In genomic region chr5:128601036-128602019, GRCm38 (mm10) we compare ENCODE assay signal across 10 mouse cellular contexts. TPM values are rescaled to one million over a fixed set of nuclear protein-coding genes. Genes with fewer than 3 reads are reported as not detected.
DNase-seq lines count a peak whose midpoint lies in the region; ATAC-seq and TF ChIP-seq lines count a peak whose summit lies in the region.
"Had no signal": no experiment of that assay in that cellular context is flagged by ENCODE, and none has a peak within 500 bp of the region (broad histone marks: within the 10 kb centered on the region; RNA-seq: fewer than 3 reads in every experiment).

No protein-coding gene starts in this region.

- H3K4me3 ChIP-seq in hindbrain, embryonic 10.5 days, result peak overlapping the region; percentile 81
- peak overlapping the region; percentile 20 to 48; a peak in 3 of 4 replicates for H3K4me3 ChIP-seq in liver, embryonic 14.5 days (ENCODE audit: insufficient read depth in 1 of 2, low read depth in 2 of 2, low read length in 2 of 2)
- H3K4me3 ChIP-seq: erythroblast, embryonic 14.5 days had no signal

- H3K27me3 ChIP-seq in hindbrain, embryonic 10.5 days (ENCODE audit: insufficient read depth, poor library complexity, severe bottlenecking), result peaks cover 55% of the 10 kb centered on the region
- peaks cover 59% of the 10 kb centered on the region for H3K27me3 ChIP-seq in liver, embryonic 14.5 days (ENCODE audit: control insufficient read depth, insufficient read depth, low read length)

- WGBS in hindbrain, embryonic 10.5 days, result under 1% methylated on average over 87 of the region's 87 CpGs
- under 1% methylated on average over 87 of the region's 87 CpGs for WGBS in liver, embryonic 14.5 days (ENCODE audit: insufficient replicate concordance)

- H3K4me1 ChIP-seq in hindbrain, embryonic 10.5 days (replicated peaks), result peaks cover 93% of the 10 kb centered on the region
- no peaks in the 10 kb centered on the region for H3K4me1 ChIP-seq in liver, embryonic 14.5 days (replicated peaks; ENCODE audit: control insufficient read depth in 2 of 2, insufficient read depth in 2 of 2, low read length in 1 of 2)

- ATAC-seq in liver, embryonic 14.5 days (ENCODE audit: insufficient read depth), result no peak
- ATAC-seq in erythroid progenitor cell, adult 5-6 weeks (replicated peaks; ENCODE audit: low FRiP score, poor library complexity, severe bottlenecking), result no peak

- H3K9ac ChIP-seq in liver, embryonic 14.5 days (replicated peaks), result no peak overlapping the region

- peaks cover 22% of the 10 kb centered on the region for H3K36me3 ChIP-seq in hindbrain, embryonic 10.5 days
- H3K36me3 ChIP-seq in liver, embryonic 14.5 days (replicated peaks; ENCODE audit: control insufficient read depth, insufficient read depth, low read depth), result no peaks in the 10 kb centered on the region

- DNase-seq in cerebellum, postnatal 10 days, result peak; percentile 43 to 46
- DNase-seq in cerebellum, adult 18-20 months, result no peak
- peak; percentile 15 for DNase-seq in ovary, postnatal 10 days (ENCODE audit: low spot score)
- no peak for DNase-seq in ovary, adult 18-20 months (ENCODE audit: low spot score)
- DNase-seq in hindbrain, embryonic 10.5 days (ENCODE audit: low spot score), result peak; percentile 55
- DNase-seq in liver, embryonic 14.5 days (ENCODE audit: low read depth in 3 of 3, low spot score in 3 of 3), result no peak
- peak; percentile 24 to 25 for DNase-seq in thymus, postnatal 10 days (ENCODE audit: low spot score in 2 of 2)

- no peaks in the 10 kb centered on the region for H3K9me3 ChIP-seq in hindbrain, embryonic 10.5 days
- H3K9me3 ChIP-seq in liver, embryonic 14.5 days (ENCODE audit: control insufficient read depth, low read length), result no peaks in the 10 kb centered on the region

- H3K27ac ChIP-seq in hindbrain, embryonic 10.5 days, result peak overlapping the region; percentile 97
- H3K27ac ChIP-seq in liver, embryonic 14.5 days, result no peak overlapping the region

- no peak for TF ChIP-seq CTCF in liver, embryonic 14.5 days (IDR thresholded peaks at IDR 0.05; ENCODE audit: low read depth)

- H3K4me2 ChIP-seq in liver, embryonic 14.5 days (ENCODE audit: low read depth), result peak overlapping the region; percentile 50

- TF ChIP-seq EP300 in liver, embryonic 14.5 days (IDR thresholded peaks at IDR 0.05; ENCODE audit: low read depth), result no peak

RNA-seq across cellular contexts. Expression of gene Fzd10, which starts 0.7 kb away (rescaled TPM):
- polyA plus RNA-seq in hindbrain, embryonic 10.5 days (2016; fragmentation: Nextera tagmentation; extraction: Ambion mirVana), result 16.0 and 22.3 TPM in 2 replicates
- polyA plus RNA-seq in liver, embryonic 14.5 days (2012; rRNA removed), result 0.01 and 0.02 TPM in 2 replicates
- not detected in 2 replicates for polyA plus RNA-seq in liver, embryonic 14.5 days (2014; fragmentation: Nextera tagmentation; extraction: Ambion mirVana)
- total RNA-seq in erythroid progenitor cell, adult 5-6 weeks (2015; ENCODE audit: low replicate concordance), result not detected in 2 replicates
- total RNA-seq in erythroid progenitor cell, adult 5-6 weeks (2017; ENCODE audit: low replicate concordance), result not detected in 2 replicates
- polyA plus RNA-seq: C2C12; erythroblast, embryonic 14.5 days had no signal

Comparison
In these comparisons a context has a peak if more than half of its experiments do, and no peak if none do; other contexts are left out.
1. DNase-seq: peak in cerebellum, postnatal 10 days (2 of 2), ovary, postnatal 10 days (single experiment), hindbrain, embryonic 10.5 days (single experiment) and thymus, postnatal 10 days (2 of 2); none in cerebellum, adult 18-20 months (0 of 2), ovary, adult 18-20 months (single experiment) and liver, embryonic 14.5 days (0 of 3).
2. RNA of gene Fzd10, which starts 0.7 kb away (polyA plus RNA-seq): 16.0 to 22.3 TPM in hindbrain, embryonic 10.5 days; 0.01 to 0.02 TPM in liver, embryonic 14.5 days; every median in the first group is over 10 times any median in the second.